Mouse (Mus musculus) heart, embryonic 11.5 days (tissue): ENCODE results near the gene Gpank1. TPM values are rescaled to one million over a fixed set of nuclear protein-coding genes. Genes with fewer than 3 reads are reported as not detected.
A peak's percentile ranks its signal among the peaks of the same experiment; 100 is the strongest.

Experiments
- ATAC-seq: fragments of 200-750 bp; cut with Nextera tagmentation; replicated peaks from 2 replicates; pipeline ENCODE4 v1.8.0; 2017; ENCODE audit warnings: moderate library complexity; ENCODE audit not compliant: insufficient number of reproducible peaks, low FRiP score, low TSS enrichment
- H3K27ac ChIP-seq: fragments of 300-500 bp; sonication (generic); 2 replicates; pipeline ENCODE4 v1.5.1; 2014; ENCODE audit warnings: mild to moderate bottlenecking, low read depth, low read length
- H3K27me3 ChIP-seq: fragments of 300-500 bp; sonication (generic); 2 replicates; pipeline ENCODE4 v1.6.1; 2014; ENCODE audit warnings: mild to moderate bottlenecking, low read length, mixed read lengths; ENCODE audit not compliant: control insufficient read depth, insufficient read depth
- H3K36me3 ChIP-seq: fragments of 300-500 bp; sonication (generic); 2 replicates; pipeline ENCODE4 v1.6.1; 2014; ENCODE audit warnings: mild to moderate bottlenecking, low read length, moderate library complexity, mixed read lengths; ENCODE audit not compliant: control insufficient read depth, insufficient read depth
- H3K4me1 ChIP-seq: fragments of 300-500 bp; sonication (generic); 2 replicates; pipeline ENCODE4 v1.6.1; 2014; ENCODE audit warnings: low read length; ENCODE audit not compliant: control insufficient read depth, insufficient read depth
- H3K4me2 ChIP-seq: fragments of 300-500 bp; sonication (generic); 2 replicates; pipeline ENCODE4 v1.6.1; 2014; ENCODE audit warnings: mild to moderate bottlenecking, moderate library complexity
- H3K4me3 ChIP-seq: fragments of 300-500 bp; sonication (generic); 2 replicates; pipeline ENCODE4 v1.5.1; 2014; ENCODE audit warnings: low read depth, low read length
- H3K9ac ChIP-seq: fragments of 300-500 bp; sonication (generic); 2 replicates; pipeline ENCODE4 v1.6.1; 2014; ENCODE audit warnings: mild to moderate bottlenecking, low read depth, low read length, moderate library complexity
- H3K9me3 ChIP-seq: fragments of 300-500 bp; sonication (generic); replicated peaks from 2 replicates; pipeline ENCODE4 v1.6.1; 2016; ENCODE audit warnings: low read length; ENCODE audit not compliant: control insufficient read depth
- WGBS: fragments of 180-500 bp; shearing (Covaris S2); extraction: QIAGEN DNeasy Blood & Tissue Kit; methylation state at CpG from one replicate; pipeline ENCODE4 v1.1.7; 2014; ENCODE audit not compliant: insufficient replicate concordance; 5-methylcytosine and 5-hydroxymethylcytosine counted together
- polyA plus RNA-seq: library from polyadenylated mRNA; unstranded; fragments of >200 nt; fragmentation: Nextera tagmentation; extraction: Ambion mirVana; gene quantifications from 2 replicates; pipeline ENCODE4 v1.2.1, GENCODE M21; 2014

The Gpank1 gene
- polyA plus RNA-seq, 1 experiment from 2014 or later: 15.7 TPM

- Histone ChIP-seq H3K4me1 (0 out of 2 replicates have a peak, but pooled peaks cover under 1% of the 10 kb centered on the region), H3K4me2 (no peak overlapping the region), H3K27ac (no peak overlapping the region), H3K9me3 (no peaks in the 10 kb centered on the region), H3K4me3 (no peak overlapping the region), H3K36me3 (peaks cover 96% of the 10 kb centered on the region), H3K9ac (no peak overlapping the region), H3K27me3 (no peaks in the 10 kb centered on the region)
- 89% methylated on average over 33 of the region's 33 CpGs for WGBS
- ATAC-seq: no peak
These were observed 35.4 kb downstream of the Gpank1 start for GRCm38 (mm10) chr17:35156461-35157200.

- H3K27ac ChIP-seq: no peak overlapping the region
- WGBS: 90% methylated on average over 8 of the region's 8 CpGs
- H3K4me2 ChIP-seq: no peak overlapping the region
- no peak overlapping the region for H3K9ac ChIP-seq
- H3K9me3 ChIP-seq: no peaks in the 10 kb centered on the region
- H3K4me1 ChIP-seq: 0 out of 2 replicates have a peak, but pooled peaks cover 5% of the 10 kb centered on the region
- ATAC-seq: no peak
- no peak overlapping the region for H3K4me3 ChIP-seq
- H3K36me3 ChIP-seq: peaks cover 95% of the 10 kb centered on the region
- H3K27me3 ChIP-seq: no peaks in the 10 kb centered on the region
These were observed 36.0 kb downstream of the Gpank1 start for GRCm38 (mm10) chr17:35157254-35157653.

- Histone ChIP-seq H3K36me3 (peaks cover 91% of the 10 kb centered on the region), H3K9me3 (no peaks in the 10 kb centered on the region), H3K4me2 (no peak overlapping the region), H3K27ac (no peak overlapping the region), H3K9ac (no peak overlapping the region), H3K27me3 (no peaks in the 10 kb centered on the region), H3K4me3 (no peak overlapping the region), H3K4me1 (peaks cover 7% of the 10 kb centered on the region)
- WGBS: 92% methylated on average over 8 of the region's 8 CpGs
- ATAC-seq: no peak
These were observed 36.5 kb downstream of the Gpank1 start for GRCm38 (mm10) chr17:35157661-35158175.

DNA sequence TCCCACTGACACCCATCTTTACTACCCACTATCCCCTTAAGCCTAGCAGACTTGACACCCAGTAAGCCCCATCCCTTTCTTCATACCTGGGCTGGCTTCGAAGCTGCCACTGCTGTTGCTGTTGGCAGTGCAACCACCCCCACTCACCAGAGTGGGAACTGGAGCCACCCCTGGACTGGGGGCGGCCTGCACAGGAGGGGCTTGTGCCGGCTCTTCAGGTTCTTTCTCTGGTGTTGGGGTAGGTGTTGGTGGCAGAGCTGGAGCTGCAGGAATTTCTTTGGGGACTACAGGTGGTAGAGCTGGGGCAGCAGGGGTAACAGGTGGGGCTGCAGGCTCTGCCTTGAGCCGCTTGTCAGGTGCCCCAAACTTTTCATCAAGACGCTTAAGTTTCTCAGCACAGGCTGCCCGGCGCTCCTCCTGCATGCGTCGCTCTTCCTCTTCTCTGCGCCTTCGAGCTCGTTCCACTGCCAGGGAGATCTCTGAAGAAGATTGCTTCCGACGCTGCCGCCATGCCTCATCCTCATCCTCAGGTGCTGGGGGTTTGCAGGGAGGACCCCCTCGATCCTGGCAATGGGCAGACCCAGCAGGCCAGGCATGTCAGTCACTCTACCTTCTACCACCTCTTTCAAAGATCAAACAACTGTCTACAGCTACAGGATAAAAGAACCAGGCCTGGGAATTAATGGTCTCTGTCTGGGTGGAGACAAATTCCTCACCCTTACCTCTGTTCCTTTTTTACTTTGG, 37.8 kb downstream of the Gpank1 start:
- no peaks in the 10 kb centered on the region for H3K9me3 ChIP-seq
- H3K36me3 ChIP-seq: peaks cover 78% of the 10 kb centered on the region
- H3K4me2 ChIP-seq: no peak overlapping the region
- peaks cover 11% of the 10 kb centered on the region for H3K4me1 ChIP-seq
- no peak for ATAC-seq
- H3K9ac ChIP-seq: no peak overlapping the region
- WGBS: 90% methylated on average over 15 of the region's 16 CpGs
- H3K27me3 ChIP-seq: no peaks in the 10 kb centered on the region
- no peak overlapping the region for H3K27ac ChIP-seq
- H3K4me3 ChIP-seq: no peak overlapping the region

DNA sequence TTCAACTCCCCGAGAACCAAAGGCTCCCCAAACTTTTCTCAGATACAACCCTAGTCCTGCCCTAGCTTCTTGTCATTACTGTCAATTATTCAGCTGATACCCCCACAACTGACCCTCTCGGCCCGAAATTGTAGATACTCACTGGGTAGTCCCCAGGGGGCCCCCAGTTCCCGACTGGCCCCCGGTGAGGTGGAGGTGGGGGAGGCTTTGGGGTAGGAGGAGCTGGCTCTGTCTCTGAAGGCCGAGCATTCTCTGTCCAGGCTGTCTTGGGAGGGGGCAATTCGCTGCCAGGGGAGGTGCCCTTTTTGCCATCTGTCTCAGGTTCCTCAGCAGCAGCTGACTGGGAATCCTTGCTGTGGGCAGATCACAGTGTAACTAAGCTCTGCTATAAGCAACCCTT, 38.4 kb downstream of the Gpank1 start:
- H3K9ac ChIP-seq: no peak overlapping the region
- no peak for ATAC-seq
- H3K4me2 ChIP-seq: no peak overlapping the region
- WGBS: 81% methylated on average over 7 of the region's 7 CpGs
- H3K4me1 ChIP-seq: peaks cover 11% of the 10 kb centered on the region
- H3K27ac ChIP-seq: no peak overlapping the region
- H3K27me3 ChIP-seq: no peaks in the 10 kb centered on the region
- H3K9me3 ChIP-seq: no peaks in the 10 kb centered on the region
- peaks cover 71% of the 10 kb centered on the region for H3K36me3 ChIP-seq
- H3K4me3 ChIP-seq: no peak overlapping the region

DNA sequence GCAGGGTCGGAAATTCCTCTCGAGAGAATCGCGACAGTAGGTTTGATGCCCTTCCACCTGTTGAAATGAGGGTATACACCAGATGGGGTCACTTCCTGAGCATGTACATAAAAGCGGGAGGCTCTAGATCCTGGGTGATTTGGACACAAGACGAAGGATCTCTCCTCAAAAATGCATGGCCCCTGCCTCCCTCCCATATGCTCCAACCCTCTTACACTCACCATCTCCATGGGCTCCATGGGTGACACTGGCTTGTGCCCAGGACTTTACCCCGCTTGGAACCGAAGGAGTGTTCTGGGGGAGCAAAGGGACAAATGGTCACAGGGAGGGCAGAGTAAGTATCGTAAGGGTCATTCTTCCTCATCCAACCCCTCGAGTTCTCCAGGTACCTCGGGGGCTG, 40.2 kb downstream of the Gpank1 start:
- 85% methylated on average over 11 of the region's 11 CpGs for WGBS
- Histone ChIP-seq H3K4me1 (peaks cover 14% of the 10 kb centered on the region), H3K4me3 (no peak overlapping the region), H3K27me3 (no peaks in the 10 kb centered on the region), H3K36me3 (peaks cover 54% of the 10 kb centered on the region), H3K9me3 (no peaks in the 10 kb centered on the region), H3K27ac (no peak overlapping the region), H3K9ac (0 out of 2 replicates have a peak overlapping the region, but pooled peaks have one; percentile 2), H3K4me2 (peak overlapping the region; percentile 93)
- no peak for ATAC-seq

GRCm38 (mm10) chr17:35162121-35162520, 40.9 kb downstream of the Gpank1 start:
- H3K27me3 ChIP-seq: no peaks in the 10 kb centered on the region
- peaks cover 47% of the 10 kb centered on the region for H3K36me3 ChIP-seq
- WGBS: 74% methylated on average over 14 of the region's 14 CpGs

DNA sequence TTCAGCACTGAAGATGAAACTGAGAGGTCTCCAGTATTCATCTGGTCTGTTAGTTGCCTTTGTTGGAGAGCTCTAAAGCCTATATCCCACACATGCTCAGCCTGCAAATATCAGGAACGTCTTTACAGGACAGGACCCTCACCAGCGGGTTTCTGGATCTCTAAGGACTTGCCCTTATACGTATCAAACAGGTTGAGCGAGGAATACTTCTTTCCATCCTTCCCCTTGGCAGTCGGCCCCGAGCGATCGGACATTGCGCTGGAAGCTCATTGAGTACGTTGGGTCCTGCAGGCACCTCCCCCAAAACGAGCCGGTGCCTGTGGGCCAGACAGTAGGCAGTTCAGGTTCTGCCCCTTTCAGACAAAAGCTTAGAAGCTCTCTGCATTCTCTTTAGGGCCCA, 41.5 kb downstream of the Gpank1 start:
- H3K36me3 ChIP-seq: peaks cover 41% of the 10 kb centered on the region
- 63% methylated on average over 12 of the region's 12 CpGs for WGBS

More at GRCm38 (mm10) chr17:35162121-35162520, 40.9 kb downstream of the Gpank1 start:
- peak overlapping the region; percentile 94 for H3K4me3 ChIP-seq
- H3K9ac ChIP-seq: 0 out of 2 replicates have a peak overlapping the region, but pooled peaks have one; percentile 2
- no peak for ATAC-seq
- peak overlapping the region; percentile 93 for H3K4me2 ChIP-seq
- peaks cover 14% of the 10 kb centered on the region for H3K4me1 ChIP-seq
- no peaks in the 10 kb centered on the region for H3K9me3 ChIP-seq
- no peak overlapping the region for H3K27ac ChIP-seq

More for the DNA sequence above, 41.5 kb downstream of the Gpank1 start:
- H3K4me1 ChIP-seq: peaks cover 14% of the 10 kb centered on the region
- H3K4me3 ChIP-seq: peak overlapping the region; percentile 94
- no peaks in the 10 kb centered on the region for H3K27me3 ChIP-seq
- H3K9me3 ChIP-seq: no peaks in the 10 kb centered on the region
- peak overlapping the region; percentile 98 for H3K9ac ChIP-seq
- peak overlapping the region; percentile 93 for H3K4me2 ChIP-seq
- no peak overlapping the region for H3K27ac ChIP-seq
- ATAC-seq: no peak
